Mouse (Mus musculus): ENCODE measurements around the gene Cd68.
"Not testable (repeated sequence)": the region's sequence is repeated elsewhere in the genome, so short reads cannot be mapped to it uniquely, and the experiment has no call there.

Gene Cd68

GRCm38 (mm10) chr11:69629802-69630201, 36.2 kb downstream of the Cd68 start:
- DNase-seq (ENCODE audit: low spot score in 2 of 2): no peak

GRCm38 (mm10) chr11:69628286-69628685, 37.7 kb downstream of the Cd68 start:
- DNase-seq (ENCODE audit: low spot score in 2 of 2): peak in 1 of 2 experiments; percentile 79

- not testable (repeated sequence) for DNase-seq (ENCODE audit: low spot score in 2 of 2)
These were observed 41.6 kb downstream of the Cd68 start for GRCm38 (mm10) chr11:69624339-69624738.

GRCm38 (mm10) chr11:69623006-69623405, 42.9 kb downstream of the Cd68 start:
- no peak for DNase-seq (ENCODE audit: low spot score in 2 of 2)

- no peak for DNase-seq (ENCODE audit: low spot score in 2 of 2)
These were observed 43.5 kb downstream of the Cd68 start for GRCm38 (mm10) chr11:69622406-69622805.

- no peak for DNase-seq (ENCODE audit: low spot score in 2 of 2)
These were observed 44.2 kb downstream of the Cd68 start, which contains the start of gene Sat2 for GRCm38 (mm10) chr11:69621571-69622268. TSS of gene Sat2 (plus strand) at chr11:69622024.

- DNase-seq (ENCODE audit: low spot score in 2 of 2): no peak
These were observed 45.4 kb downstream of the Cd68 start for GRCm38 (mm10) chr11:69620394-69621081.

- DNase-seq (ENCODE audit: low spot score in 2 of 2): no peak
These were observed 48.1 kb downstream of the Cd68 start, which contains the start of gene Shbg for GRCm38 (mm10) chr11:69617805-69618204. TSS of gene Shbg (minus strand) at chr11:69617905.

- no peak for DNase-seq (ENCODE audit: low spot score in 2 of 2)
These were observed 49.2 kb downstream of the Cd68 start for GRCm38 (mm10) chr11:69616781-69617180.

GRCm38 (mm10) chr11:69614257-69614588, 51.7 kb downstream of the Cd68 start:
- not testable (repeated sequence) for DNase-seq (ENCODE audit: low spot score in 2 of 2)

All from left cerebral cortex, adult 9 months (tissue).